Mouse (Mus musculus) MEL (cell line): Measurements from ENCODE around the gene Large2. TPM values are rescaled to one million over a fixed set of nuclear protein-coding genes. Genes with fewer than 3 reads are reported as not detected.

Source experiments
- DNase-seq: peaks from one replicate; pipeline ENCODE4 v3.0.0; 2011; ENCODE audit warnings: low read depth, low spot score
- H3K27ac ChIP-seq: 2 replicates; pipeline ENCODE4 v1.5.1; 2012; ENCODE audit warnings: low read depth, mild to moderate bottlenecking, control low read depth, low read length, moderate library complexity; ENCODE audit not compliant: control insufficient read depth
- H3K27me3 ChIP-seq, 2 experiments: fragments of 150-350 bp in 1 of 2; sonication (generic) in 1 of 2; 2 replicates each; pipeline ENCODE4 v1.6.1; 2012; ENCODE audit warnings: low read length in 2 of 2, mild to moderate bottlenecking in 2 of 2, improper control_type of control experiment in 1 of 2, moderate library complexity in 1 of 2; ENCODE audit not compliant: insufficient read depth in 2 of 2, control insufficient read depth in 1 of 2
- H3K36me3 ChIP-seq, 2 experiments: 2 replicates each; pipeline ENCODE4 v1.6.1; 2012 to 2014; ENCODE audit warnings: low read length in 2 of 2, improper control_type of control experiment in 1 of 2, inconsistent platforms in 1 of 2, mild to moderate bottlenecking in 1 of 2; ENCODE audit not compliant: insufficient read depth in 2 of 2, control insufficient read depth in 1 of 2
- H3K4me1 ChIP-seq, 2 experiments: fragments of 150-350 bp in 1 of 2; sonication (generic) in 1 of 2; 2 replicates each; pipeline ENCODE4 v1.6.1; 2012; ENCODE audit warnings: low read length in 2 of 2, improper control_type of control experiment in 1 of 2, mild to moderate bottlenecking in 1 of 2; ENCODE audit not compliant: insufficient read depth in 2 of 2, control insufficient read depth in 1 of 2
- H3K4me3 ChIP-seq, 2 experiments: fragments of 150-350 bp in 1 of 2; sonication (generic) in 1 of 2; 2 replicates each; pipeline ENCODE4 v1.5.1; 2012; ENCODE audit warnings: low read depth in 2 of 2, low read length in 2 of 2, mild to moderate bottlenecking in 2 of 2, moderate library complexity in 2 of 2, control low read depth in 1 of 2, improper control_type of control experiment in 1 of 2; ENCODE audit not compliant: control insufficient read depth in 1 of 2, insufficient read depth in 1 of 2
- H3K79me2 ChIP-seq: 2 replicates; pipeline ENCODE4 v1.6.1; 2012; ENCODE audit warnings: mild to moderate bottlenecking, low read length, moderate library complexity; ENCODE audit not compliant: control insufficient read depth, poor library complexity, insufficient read depth
- H3K9ac ChIP-seq: 2 replicates; pipeline ENCODE4 v1.6.1; 2012; ENCODE audit warnings: low read depth, mild to moderate bottlenecking, control low read depth, low read length, moderate library complexity; ENCODE audit not compliant: control insufficient read depth, poor library complexity, severe bottlenecking
- H3K9me3 ChIP-seq: fragments of 150-350 bp; sonication (generic); replicated peaks from 2 replicates; pipeline ENCODE4 v1.6.1; 2012; ENCODE audit warnings: mild to moderate bottlenecking, low read length, improper control_type of control experiment, moderate library complexity; ENCODE audit not compliant: insufficient read depth
- CHD1 ChIP-seq: IDR thresholded peaks from 2 replicates; pipeline ENCODE4 v1.6.1; 2012; ENCODE audit warnings: low read depth, mild to moderate bottlenecking, inconsistent platforms, low read length, improper control_type of control experiment
- E2F4 ChIP-seq: IDR thresholded peaks from 2 replicates; pipeline ENCODE4 v1.6.1; 2011; ENCODE audit warnings: low read depth, low read length, improper control_type of control experiment, borderline replicate concordance
- ELF1 ChIP-seq: IDR thresholded peaks from 2 replicates; pipeline ENCODE4 v1.6.1; 2014; ENCODE audit warnings: low read depth, mild to moderate bottlenecking, inconsistent platforms, low read length, improper control_type of control experiment, moderate library complexity
- EP300 ChIP-seq, 2 experiments: IDR thresholded peaks; 2 replicates each; pipeline ENCODE4 v1.6.1; 2011; ENCODE audit warnings: improper control_type of control experiment in 2 of 2, low read length in 2 of 2, low read depth in 1 of 2, mild to moderate bottlenecking in 1 of 2
- ETS1 ChIP-seq: IDR thresholded peaks from 2 replicates; pipeline ENCODE4 v1.6.1; 2012; ENCODE audit warnings: low read depth, mild to moderate bottlenecking, inconsistent platforms, low read length, improper control_type of control experiment, moderate library complexity
- GABPA ChIP-seq: IDR thresholded peaks from 2 replicates; pipeline ENCODE4 v1.6.1; 2012; ENCODE audit warnings: low read depth, mild to moderate bottlenecking, inconsistent platforms, low read length, improper control_type of control experiment, moderate library complexity
- MAZ ChIP-seq: IDR thresholded peaks from 2 replicates; pipeline ENCODE4 v1.6.1; 2012; ENCODE audit warnings: low read depth, mild to moderate bottlenecking, inconsistent platforms, low read length, improper control_type of control experiment
- MXI1 ChIP-seq: IDR thresholded peaks from 2 replicates; pipeline ENCODE4 v1.6.1; 2011; ENCODE audit warnings: mild to moderate bottlenecking, low read depth, low read length, improper control_type of control experiment
- NRF1 ChIP-seq: IDR thresholded peaks from 2 replicates; pipeline ENCODE4 v1.6.1; 2014; ENCODE audit warnings: low read depth, mild to moderate bottlenecking, inconsistent platforms, low read length, improper control_type of control experiment, moderate library complexity; ENCODE audit not compliant: poor library complexity, insufficient read depth, severe bottlenecking
- POLR2AphosphoS5 ChIP-seq: IDR thresholded peaks from 2 replicates; pipeline ENCODE4 v1.6.1; 2012; ENCODE audit warnings: low read depth, borderline replicate concordance, mild to moderate bottlenecking, inconsistent platforms, low read length, moderate library complexity, mixed read lengths
- RAD21 ChIP-seq: IDR thresholded peaks from 2 replicates; pipeline ENCODE4 v1.6.1; 2011; ENCODE audit warnings: mild to moderate bottlenecking, low read depth, low read length, improper control_type of control experiment
- SIN3A ChIP-seq: IDR thresholded peaks from 2 replicates; pipeline ENCODE4 v1.6.1; 2012; ENCODE audit warnings: low read length, improper control_type of control experiment, inconsistent platforms
- SMC3 ChIP-seq: IDR thresholded peaks from 2 replicates; pipeline ENCODE4 v1.6.1; 2011; ENCODE audit warnings: low read depth, low read length, improper control_type of control experiment
- TBP ChIP-seq: IDR thresholded peaks from 2 replicates; pipeline ENCODE4 v1.8.0; 2011; ENCODE audit warnings: low read depth, low read length, improper control_type of control experiment
- USF1 ChIP-seq: IDR thresholded peaks from 2 replicates; pipeline ENCODE4 v1.6.1; 2014; ENCODE audit warnings: low read depth, mild to moderate bottlenecking, inconsistent platforms, low read length, improper control_type of control experiment, moderate library complexity
- ZC3H11A ChIP-seq: IDR thresholded peaks from 2 replicates; pipeline ENCODE4 v1.6.1; 2012; ENCODE audit warnings: low read depth, mild to moderate bottlenecking, inconsistent platforms, low read length, improper control_type of control experiment
- ZMIZ1 ChIP-seq: IDR thresholded peaks from 2 replicates; pipeline ENCODE4 v1.6.1; 2012; ENCODE audit warnings: low read depth, mild to moderate bottlenecking, inconsistent platforms, low read length, improper control_type of control experiment, moderate library complexity
- ZNF384 ChIP-seq: IDR thresholded peaks from 2 replicates; pipeline ENCODE4 v1.6.1; 2012; ENCODE audit warnings: low read depth, mild to moderate bottlenecking, inconsistent platforms, low read length, improper control_type of control experiment
- polyA plus RNA-seq, 2 experiments: library from polyadenylated mRNA; stranded (reverse) in 1 of 2; unstranded in 1 of 2; fragments of >175 nt in 1 of 2; fragments of >200 nt in 1 of 2; gene quantifications; 2 replicates each; pipeline versions ENCODE4 v1.2.1 to v1.2.4; 2012; ENCODE audit warnings: low replicate concordance in 2 of 2, low read depth in 1 of 2; ENCODE audit not compliant: insufficient read length in 2 of 2, insufficient read depth in 1 of 2, missing spikeins in 1 of 2
- total RNA-seq: library from RNA; depleted of rRNA; stranded (reverse); fragments of 300-350 nt; gene quantifications from 2 replicates; pipeline ENCODE4 v1.2.3, GENCODE M21; 2012

Gene Large2
- total and polyA plus RNA-seq, 3 experiments, result 0.03 TPM; not detected in 2

- H3K4me3 ChIP-seq, result no peak overlapping the region
Measured at GRCm38 (mm10) chr2:92370375-92370774, 4.3 kb downstream of the Large2 start.

GRCm38 (mm10) chr2:92367383-92368029 lies 7.2 kb downstream of the Large2 start:
- Histone ChIP-seq H3K4me1 (no peaks in the 10 kb centered on the region), H3K9me3 (no peaks in the 10 kb centered on the region), H3K4me3 (no peak overlapping the region), H3K79me2 (no peaks in the 10 kb centered on the region), H3K27me3 (no peaks in the 10 kb centered on the region), H3K27ac (no peak overlapping the region), H3K9ac (no peak overlapping the region), H3K36me3 (no peaks in the 10 kb centered on the region)
- no peak for TF ChIP-seq ZNF384
- no peak for DNase-seq

More at GRCm38 (mm10) chr2:92370375-92370774, 4.3 kb downstream of the Large2 start:
- no peak overlapping the region for H3K9ac ChIP-seq
- H3K9me3 ChIP-seq, result no peaks in the 10 kb centered on the region
- TF ChIP-seq ELF1, result no peak
- no peak for TF ChIP-seq ZC3H11A
- no peak for TF ChIP-seq GABPA
- TF ChIP-seq ETS1, result no peak
- TF ChIP-seq SIN3A, result no peak
- no peak for TF ChIP-seq E2F4
- TF ChIP-seq MAZ, result no peak
- TF ChIP-seq TBP, result no peak
- no peak for TF ChIP-seq USF1
- no peak for TF ChIP-seq SMC3
- TF ChIP-seq MXI1, result no peak
- TF ChIP-seq EP300 (IDR thresholded peaks at IDR 0.05; ENCODE audit: low read depth in 1 of 2, low read length in 2 of 2), result no peak
- H3K4me1 ChIP-seq, result peaks cover 0 to 3% of the 10 kb centered on the region in 2 experiments; a peak in 1 of 4 replicates
- H3K27me3 ChIP-seq, result no peaks in the 10 kb centered on the region
- DNase-seq, result no peak
- H3K27ac ChIP-seq, result no peak overlapping the region
- no peaks in the 10 kb centered on the region for H3K36me3 ChIP-seq
- peaks cover under 1% of the 10 kb centered on the region; the same call in 1 of the 2 replicates for H3K79me2 ChIP-seq

- no peaks in the 10 kb centered on the region for H3K27me3 ChIP-seq
- no peaks in the 10 kb centered on the region for H3K4me1 ChIP-seq
- no peaks in the 10 kb centered on the region for H3K79me2 ChIP-seq
- no peak for DNase-seq
- no peaks in the 10 kb centered on the region for H3K9me3 ChIP-seq
- TF ChIP-seq CHD1 (no peak), ZC3H11A (no peak), NRF1 (no peak), RAD21 (no peak), POLR2AphosphoS5 (no peak), SIN3A (no peak), ZMIZ1 (no peak)
- H3K36me3 ChIP-seq, result no peaks in the 10 kb centered on the region
- H3K4me3 ChIP-seq, result no peak overlapping the region
- H3K9ac ChIP-seq, result no peak overlapping the region
- H3K27ac ChIP-seq, result no peak overlapping the region
Measured at GRCm38 (mm10) chr2:92365568-92365967, 9.1 kb downstream of the Large2 start.
